Mouse (Mus musculus): ENCODE measurements at regions not wholly inside any gene's neighbourhood (a gene's known extent, or its start where the extent isn't known, plus 50 kb on each side); places are given as distances from the start of the nearest gene placed in this dataset.

DNA sequence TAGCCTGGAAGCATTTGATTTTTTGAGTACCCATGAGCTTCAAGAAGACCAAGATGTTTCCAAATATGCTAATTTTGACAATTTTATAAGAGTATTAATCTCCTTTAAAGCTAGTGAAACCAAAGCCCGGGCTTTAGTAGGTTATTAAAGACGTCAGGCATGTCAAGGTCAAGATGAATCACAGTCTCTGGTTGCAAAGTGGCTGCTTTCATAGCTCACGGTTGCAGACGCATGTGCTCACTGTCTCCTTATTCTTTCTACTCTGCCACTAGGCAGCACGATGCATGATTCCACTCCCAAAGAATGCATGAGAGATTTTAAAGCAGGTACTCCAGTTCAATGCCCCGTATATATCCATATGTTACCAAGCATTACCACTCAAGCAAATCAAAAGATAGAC is 86.4 kb upstream of the Jade1 start:
- DNase-seq: no peak

DNA sequence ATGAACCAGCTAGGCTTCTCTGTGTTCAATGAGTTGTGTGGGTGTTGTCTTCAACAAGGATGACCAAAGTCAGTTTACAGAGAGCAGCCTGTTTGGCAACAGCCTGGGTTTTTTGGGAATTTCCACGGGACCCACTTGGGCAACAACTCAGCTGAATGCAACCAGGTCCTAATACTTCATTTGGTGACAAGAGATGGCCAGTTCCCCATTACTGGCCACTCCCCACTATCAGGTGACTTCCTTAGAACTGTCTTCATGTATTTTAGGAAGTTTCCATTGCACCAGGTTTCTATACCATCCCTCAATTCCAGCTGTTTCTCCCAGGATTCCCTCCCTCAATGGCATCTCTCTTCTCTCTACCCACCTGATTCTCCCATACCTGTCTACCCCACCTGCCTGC is 87.7 kb upstream of the Jade1 start:
- no peak for DNase-seq

DNA sequence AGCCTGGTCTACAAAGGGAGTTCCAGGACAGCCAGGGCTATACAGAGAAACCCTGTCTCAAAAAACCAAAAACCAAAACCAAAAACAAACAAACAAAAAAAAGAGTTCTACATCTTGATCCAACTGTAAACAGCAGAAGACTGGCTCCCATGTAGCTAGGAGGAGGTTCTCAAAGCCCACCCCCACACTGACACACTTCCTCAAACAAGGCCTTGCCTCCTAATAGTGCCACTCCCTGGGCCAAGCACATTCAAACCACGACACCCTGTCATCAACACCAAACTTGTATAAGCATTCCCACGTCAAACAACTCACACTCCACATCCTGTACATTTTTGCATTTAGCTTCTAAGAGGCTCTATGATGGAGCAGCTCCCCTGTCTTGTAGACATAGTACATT is 89.6 kb upstream of the Jade1 start:
- no peak for DNase-seq

DNA sequence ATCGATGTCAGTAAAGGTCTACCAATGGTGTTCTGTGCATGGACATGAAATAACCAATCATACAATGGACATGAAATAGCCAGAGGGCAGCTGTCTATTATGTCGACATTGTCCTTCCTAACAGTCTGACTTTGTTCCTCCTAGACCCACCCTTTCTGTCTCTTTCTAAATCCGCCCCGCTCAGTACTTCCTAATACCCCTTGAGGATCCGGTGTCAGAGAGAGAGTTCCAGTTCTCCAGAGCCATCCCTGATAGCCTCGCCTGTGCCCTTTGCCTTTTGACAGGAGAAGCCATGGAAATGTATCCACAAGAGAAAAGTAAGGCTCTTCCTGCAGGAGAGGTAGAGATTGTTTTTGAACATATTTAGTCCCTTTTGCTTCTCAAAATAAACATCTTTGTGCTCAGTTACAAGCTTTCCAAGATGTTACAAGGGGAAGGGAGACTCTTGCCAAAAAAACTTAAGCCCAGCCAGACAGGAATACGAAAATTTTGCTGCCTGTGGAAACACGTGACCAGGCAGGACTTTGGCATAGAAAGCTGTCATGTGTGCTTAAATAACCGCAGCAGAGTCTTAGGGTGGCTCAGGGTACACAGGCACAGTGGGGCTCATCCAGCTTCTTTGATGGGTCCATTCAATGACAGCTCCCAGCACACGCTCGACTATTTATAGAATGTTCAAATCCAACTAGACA is 92.4 kb upstream of the Jade1 start:
- no peak for DNase-seq

DNA sequence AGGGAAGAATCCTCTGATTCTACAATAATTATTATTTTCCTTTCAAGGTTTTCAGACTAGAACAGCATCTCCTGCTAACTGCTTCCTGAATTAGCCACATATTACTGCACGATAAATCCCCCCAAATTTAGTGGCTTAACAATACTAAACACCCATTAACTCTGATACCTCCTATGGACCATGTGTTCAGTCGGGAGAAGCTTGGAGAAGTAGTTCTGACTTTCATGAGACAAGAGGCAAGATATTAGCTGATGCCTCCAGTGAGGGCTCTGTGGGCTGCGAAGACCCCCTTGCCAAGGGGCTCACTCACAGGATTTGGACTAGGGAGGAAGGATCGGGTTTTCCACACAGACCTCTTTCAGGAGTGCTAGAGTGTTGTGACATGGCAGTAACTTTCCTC is 95.4 kb upstream of the Jade1 start:
- no peak for DNase-seq

DNA sequence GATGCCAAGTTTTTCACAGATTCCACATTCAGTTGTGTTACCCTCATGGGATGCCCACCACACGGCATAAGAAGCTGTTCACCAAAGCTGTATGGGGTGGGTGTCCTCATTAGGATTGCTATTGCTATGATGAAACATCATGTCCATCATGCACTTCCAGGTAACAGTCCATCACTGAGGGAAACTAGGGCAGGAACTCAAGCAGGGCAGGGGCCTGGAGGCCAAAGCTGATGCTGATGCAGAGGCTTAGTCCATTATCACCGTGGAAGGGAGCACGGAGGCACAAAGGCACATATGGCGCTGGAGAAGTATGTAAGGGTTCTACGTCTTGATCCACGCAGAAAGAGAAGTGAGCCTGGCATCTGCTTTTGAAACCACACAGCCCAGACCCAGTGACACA is 97.4 kb upstream of the Jade1 start:
- no peak for DNase-seq

DNA sequence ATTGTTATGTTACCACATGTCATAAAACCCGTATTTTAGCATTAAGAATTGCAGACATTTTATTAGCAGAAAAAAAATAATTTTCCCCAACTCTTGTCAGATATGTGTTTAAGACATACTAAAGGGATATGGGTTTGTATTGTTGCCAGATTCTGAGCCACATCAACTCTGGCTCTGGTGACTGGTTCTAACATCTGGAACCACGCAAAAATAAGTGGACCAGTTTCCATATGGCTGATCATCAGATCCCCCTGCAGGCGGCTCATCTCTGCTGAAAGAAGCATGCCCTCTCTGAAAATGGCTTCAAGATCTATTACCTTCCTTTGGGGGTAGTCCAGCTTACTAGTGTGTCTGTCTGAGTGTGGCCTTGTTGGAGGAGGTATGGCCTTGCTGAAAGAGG is 102.0 kb upstream of the Jade1 start:
- no peak for DNase-seq

DNA sequence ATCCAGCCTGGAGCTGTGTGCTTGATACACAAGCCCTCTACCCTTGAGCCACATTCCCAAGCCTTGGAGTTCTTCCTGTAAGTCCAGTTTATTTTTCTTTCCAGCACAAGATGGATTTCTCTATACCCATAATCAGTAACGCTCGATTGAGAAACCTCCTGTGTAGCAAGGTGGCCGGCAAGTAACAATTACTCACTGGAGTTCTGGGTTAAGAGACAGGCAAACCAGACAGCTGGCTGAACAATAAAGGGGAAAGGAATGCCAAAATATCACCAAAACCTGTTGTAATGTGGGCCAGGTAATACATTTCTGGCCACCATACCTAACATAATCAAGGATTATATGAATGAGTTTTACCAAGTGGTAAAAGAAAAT is 102.8 kb upstream of the Jade1 start:
- no peak for DNase-seq

DNA sequence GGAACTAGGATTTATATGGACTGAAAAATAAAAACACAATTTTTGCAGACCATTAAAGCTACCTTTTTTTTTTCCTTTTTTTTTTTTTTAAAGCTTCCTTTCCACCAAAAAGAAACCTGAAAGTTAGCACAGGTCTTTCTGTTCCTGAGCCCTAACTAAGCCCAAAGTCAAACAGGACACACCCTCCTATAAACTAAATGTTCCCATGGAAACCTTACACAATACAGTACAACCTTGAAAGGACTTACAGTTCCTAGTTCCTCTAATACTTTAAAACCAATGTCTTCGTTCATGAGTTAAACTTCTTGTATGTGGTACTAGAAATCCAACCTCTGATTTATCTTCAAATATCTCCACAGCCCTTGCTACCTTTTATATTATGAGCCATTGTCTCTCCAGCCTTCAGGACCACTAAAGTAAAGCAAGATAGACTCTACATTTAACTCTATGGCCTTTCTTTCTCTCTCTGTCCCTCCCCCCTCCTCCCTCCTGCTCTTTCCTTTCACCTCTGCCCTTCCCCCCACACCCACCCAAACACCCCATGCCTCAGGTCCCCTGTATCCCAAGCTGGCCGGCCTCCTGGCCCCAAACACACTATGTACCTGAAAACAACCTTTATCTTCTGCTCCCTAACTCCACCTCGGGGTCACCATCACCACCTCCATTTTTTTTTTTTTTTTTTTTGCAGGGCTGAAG is 103.4 kb upstream of the Jade1 start:
- no peak for DNase-seq

DNA sequence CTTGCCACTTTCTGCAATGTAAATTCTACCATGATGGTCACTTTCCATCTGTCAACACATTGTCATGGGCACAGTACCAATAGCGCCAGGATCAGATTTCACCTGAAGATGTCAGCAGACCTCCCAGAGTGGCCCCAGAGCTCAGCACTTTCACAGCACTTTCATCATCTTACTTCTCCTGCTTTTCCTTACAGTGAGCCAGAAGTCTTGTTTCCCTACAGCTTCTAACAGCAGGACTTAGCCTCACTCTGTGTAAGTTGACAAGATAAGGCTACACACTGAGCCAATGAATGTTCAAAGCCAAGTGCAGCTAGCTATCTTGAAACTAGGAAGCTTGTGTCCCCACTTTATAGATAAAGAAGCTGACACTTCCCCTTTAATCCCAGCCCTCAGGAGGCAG is 104.8 kb upstream of the Jade1 start:
- no peak for DNase-seq

DNA sequence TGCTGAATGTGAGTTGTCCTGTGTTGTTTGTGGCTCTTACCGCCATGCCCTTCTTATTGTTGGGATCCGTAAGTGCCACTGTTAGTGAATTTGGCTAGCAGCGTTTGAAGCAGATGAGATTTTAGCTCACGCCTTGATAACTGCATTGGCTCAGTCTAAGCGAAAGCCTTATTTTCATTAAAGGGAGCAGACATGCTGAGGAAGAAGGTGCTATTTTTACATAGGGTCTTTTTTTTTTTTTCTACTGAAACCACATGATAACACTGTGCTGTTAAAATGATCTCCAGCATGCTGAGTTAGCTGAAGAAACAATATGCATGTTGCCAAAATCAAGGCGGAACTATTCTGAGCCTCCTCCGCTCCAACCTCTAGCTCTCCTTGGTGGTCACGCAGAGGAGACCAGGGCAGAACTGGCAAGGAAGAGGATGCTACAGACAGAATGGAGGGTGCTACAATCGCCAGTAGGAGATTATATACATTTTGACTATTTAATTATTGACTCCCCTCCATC is 111.2 kb upstream of the Jade1 start:
- no peak for DNase-seq

DNA sequence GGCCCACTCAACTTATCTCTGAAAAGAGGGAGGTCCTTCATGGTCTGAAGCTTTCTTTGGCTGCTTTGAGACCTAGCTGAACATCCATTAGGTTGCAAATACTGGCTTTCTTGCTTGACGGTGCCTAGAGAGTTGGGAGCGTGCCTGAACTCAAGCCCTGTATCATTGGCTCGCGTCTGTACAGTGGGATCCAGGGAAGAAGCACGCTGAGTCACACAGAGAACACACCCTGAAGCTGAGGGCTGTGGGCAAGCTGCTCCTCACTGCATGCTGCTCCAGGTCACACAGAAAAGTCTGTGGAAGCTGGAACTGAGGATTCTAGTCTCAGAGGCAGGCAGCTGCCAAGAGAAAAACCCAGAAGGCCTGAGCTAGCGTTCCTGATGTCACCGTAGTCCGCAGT is 119.3 kb upstream of the Jade1 start:
- no peak for DNase-seq

DNA sequence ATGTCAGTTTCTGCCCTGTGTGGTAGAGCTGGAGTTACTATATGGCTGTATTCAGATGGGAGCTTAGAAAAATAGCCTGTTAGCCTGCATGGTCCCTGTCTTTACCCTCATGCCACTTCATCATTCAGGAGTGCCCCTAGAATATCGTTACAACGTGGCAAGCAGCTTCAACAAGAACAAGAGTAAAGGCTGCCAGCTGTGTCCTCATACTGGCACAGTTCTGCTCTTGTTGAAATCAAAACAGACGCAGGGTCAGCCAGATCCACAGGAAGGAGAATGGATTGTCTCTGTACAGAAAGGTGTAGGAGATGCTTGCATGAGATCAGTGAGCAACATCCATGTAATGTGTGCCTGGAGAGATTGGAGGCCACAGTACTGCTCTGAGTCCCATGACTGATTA is 122.4 kb upstream of the Jade1 start:
- no peak for DNase-seq

DNA sequence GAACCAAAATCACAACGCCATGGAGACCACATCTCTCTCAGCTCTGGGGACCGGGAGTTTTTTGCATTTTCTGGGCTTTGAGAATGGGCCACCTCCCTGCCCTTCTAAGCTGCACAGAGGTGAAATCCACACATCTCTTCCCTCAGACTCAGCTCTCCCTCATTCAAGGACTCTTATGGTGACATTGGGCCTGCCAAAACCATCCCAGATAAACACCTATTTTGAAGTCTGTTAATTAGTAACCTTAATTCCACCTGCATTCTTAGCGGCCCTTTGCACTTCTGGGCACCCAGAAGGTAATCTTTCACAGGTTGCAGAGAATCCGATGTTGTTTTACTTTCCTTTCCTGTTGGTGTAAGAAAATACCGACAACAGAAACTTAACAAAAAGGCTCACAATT is 123.2 kb upstream of the Jade1 start:
- no peak for DNase-seq

DNA sequence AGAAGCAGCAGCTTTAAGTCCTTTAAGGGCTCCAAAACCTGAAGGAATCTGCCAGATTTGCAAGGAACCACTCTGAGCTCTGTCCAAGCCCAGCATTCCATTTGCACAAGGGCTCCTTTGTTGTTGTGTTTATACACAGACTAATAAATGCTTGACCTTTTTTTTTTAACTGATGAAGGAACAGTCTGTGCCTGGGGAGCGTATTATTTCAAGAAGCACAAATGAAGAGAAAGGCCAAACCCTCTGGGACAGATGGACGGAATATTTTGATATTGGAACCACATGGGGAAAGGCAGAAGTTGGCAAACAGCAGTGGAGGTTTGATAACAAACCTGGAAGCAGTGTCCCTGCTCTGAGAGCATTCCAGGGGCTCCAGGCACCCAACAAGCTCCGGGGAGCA is 125.3 kb upstream of the Jade1 start:
- DNase-seq: no peak

DNA sequence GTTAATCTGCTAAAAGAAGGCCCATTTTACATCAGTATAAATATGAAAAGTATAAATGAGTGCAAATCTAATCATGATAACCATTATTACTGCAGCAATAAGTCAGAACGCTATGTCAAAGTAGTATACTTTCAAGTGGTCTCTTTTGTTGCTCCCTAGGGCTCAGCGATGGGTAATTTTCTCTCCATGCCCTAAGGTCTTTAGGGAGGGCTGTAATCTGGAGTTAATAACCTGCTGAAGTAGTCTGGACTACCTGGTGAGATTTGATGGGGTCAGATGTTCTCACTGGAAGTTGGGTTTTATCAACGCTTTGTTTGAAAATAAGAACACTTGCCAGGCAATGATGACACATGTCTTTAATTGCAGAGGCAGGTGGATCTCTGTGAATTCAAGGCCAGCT is 128.6 kb upstream of the Jade1 start:
- DNase-seq: no peak

DNA sequence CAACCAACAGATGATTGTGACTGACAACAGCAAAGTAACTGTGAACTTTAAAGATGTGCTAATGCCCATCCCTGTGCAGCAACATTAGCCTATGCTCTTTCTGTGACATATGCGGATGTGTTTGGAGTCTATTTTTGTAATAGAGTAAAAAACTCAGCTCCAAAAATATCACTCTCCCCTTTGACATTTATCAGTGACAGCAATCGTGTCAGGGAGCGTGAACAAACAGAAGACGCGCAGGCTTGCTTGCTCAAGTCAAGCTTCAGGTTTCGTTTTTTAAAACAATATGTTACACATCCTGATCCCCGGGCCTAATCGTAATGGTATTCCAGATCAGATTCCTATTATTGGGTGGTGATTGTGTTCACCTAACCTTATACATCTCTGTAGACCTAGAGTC is 129.7 kb upstream of the Jade1 start:
- DNase-seq: no peak

DNA sequence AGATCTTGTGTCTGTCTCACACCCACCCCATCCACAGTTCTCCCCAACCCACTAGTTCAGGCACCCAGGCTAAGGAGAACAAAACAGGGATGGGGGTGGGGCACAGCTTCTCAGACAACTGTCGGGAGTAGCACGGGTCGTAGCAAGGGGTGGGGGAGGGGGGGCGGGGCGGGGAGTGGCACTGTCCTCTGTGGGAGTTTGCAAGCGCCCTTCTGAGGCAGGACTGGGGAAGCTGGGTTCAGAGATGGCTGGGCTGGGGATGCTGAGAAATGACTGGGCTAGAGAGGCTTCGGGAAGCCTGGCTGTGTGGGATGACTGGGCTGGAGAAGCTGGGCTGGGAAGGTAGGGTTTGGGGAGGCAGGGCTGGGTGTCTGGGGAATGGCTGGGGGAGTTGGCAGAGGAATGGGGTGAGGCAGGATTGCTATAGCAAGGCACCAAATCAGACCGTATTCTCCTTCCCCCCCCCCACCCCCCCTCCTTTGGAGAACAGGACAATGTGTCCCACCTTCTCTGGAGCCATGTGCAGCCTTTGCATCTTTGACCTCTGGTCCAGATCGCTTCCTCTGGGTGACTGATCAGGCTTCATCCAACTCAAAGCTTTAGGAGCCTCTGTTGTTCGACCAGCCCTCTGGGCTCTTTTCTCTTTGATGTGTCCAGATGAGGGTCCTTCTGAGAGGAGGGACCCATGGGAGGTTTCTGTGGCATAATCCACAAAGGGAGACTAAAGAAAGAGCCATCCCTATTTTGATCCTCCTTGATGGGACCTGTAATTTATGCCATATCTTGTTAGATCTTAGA is 131.2 kb upstream of the Jade1 start:
- DNase-seq: no peak

DNA sequence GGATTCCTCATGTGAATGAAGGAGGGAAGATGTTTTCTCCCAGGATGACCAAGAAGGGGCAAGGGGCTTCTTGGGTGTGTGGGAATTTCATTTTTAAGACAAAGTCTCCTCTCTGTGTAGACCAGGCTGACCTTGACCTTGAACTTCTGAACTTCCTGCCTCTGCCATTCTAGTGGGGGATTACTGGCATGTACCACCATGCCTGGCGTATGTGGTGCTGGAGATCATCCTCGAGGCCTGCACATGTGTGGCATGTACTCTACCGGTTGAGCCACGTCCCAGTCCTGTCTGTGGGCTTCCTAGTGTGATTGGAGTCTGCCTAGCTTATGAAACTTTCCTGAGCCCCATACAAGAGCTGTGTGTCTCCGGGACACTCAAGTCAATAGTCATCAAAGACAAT is 131.9 kb upstream of the Jade1 start:
- no peak for DNase-seq

DNA sequence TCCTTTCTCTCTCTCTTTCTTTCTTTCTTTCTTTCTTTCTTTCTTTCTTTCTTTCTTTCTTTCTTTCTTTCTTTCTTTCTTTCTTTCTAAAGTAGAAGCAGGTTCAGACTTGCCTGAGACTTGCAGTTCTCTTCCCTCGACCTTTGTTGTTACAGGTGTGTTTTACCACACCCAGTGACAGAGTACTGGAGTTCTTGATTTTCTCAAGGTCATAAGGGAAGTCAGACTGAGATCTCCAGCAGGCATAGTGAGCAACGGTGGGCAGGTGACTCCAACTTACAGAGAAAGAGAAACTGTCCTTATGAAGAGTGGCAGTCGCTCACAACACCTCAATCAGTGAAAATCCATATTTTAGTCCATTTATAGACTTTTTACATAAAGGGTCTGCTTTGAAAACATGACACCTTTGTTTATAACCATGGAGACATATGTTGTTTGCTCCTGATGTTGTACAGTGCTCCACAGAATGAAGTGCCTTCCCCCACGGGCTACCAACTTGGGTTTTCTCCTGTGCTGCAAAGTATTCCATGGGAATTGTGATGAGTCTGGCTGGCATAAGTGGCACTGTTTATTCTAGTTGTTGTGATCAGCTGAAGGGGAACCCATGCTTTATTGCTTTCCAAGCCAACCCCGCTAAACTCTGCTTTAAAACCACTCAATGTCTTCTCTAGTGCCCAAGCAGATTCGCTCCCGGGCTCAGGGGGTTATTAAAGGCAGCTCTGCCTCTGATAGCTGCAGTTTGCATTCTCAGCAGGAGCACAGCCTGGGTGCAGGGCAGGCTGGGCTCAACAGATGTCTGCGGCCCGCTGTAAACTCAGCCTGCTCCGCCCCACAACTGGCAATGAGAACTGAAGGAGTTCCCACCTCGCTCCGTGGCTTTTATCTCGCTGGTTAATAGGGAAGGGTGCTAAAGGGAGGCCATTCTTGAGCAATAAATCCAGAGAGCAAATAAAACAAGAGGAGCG is 132.6 kb upstream of the Jade1 start:
- no peak for DNase-seq

DNA sequence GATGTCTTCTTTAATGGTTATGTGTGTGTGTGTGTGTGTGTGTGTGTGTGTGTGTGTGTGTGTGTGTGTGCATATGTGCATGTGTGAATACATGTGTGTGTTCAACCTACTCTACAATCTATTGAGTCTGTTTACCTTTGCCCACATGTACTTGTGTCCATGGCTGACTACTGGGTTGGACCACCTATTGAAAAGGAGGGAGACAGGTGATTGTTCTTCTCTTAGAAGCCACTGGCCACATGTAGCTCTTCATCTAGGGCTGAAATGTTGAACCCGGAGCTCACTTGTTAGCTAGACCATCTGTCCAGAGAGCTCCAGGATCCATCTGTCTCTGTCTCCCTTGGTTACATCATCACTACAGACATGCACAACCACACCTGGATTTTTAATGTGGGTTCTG is 141.8 kb upstream of the Jade1 start:
- DNase-seq: no peak

DNA sequence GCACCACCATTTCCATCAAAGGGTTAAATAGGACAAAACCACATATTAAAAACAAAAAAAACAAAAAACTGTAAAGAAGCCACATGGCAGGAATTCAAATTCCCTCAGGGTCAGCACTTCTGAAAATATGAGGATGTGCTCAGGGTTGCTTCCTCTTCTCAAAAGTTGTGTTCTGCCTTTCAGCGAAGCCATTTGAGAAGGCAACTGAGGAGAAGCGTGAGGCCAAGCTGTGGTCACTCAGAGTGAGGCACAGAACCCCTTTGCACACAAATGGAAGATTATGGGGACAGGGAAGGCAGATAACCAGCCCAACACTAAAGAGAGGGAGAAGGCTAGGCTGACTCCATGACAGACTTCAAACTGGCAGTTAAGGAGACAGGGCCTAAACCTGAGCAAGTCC is 142.8 kb upstream of the Jade1 start:
- no peak for DNase-seq

Data from thymus, postnatal 25 days (tissue).